Mouse (Mus musculus) frontal cortex, adult 2 months (tissue): ENCODE results near the gene Trim32. TPM values are rescaled to one million over a fixed set of nuclear protein-coding genes. Genes with fewer than 3 reads are reported as not detected.

Experiments
- DNase-seq, 2 experiments: peaks; one replicate each; pipeline ENCODE4 v3.0.0; 2022; ENCODE audit warnings: low spot score in 1 of 2; ENCODE audit errors: extremely low spot score in 1 of 2
- polyA plus RNA-seq: library from polyadenylated mRNA; depleted of rRNA; stranded (reverse); fragments of >200 nt; gene quantifications from 2 replicates; pipeline ENCODE4 v1.2.3, GENCODE M21; 2012; rRNA removed

Trim32 gene
- polyA plus RNA-seq: 105 and 110 TPM in 2 replicates

DNA sequence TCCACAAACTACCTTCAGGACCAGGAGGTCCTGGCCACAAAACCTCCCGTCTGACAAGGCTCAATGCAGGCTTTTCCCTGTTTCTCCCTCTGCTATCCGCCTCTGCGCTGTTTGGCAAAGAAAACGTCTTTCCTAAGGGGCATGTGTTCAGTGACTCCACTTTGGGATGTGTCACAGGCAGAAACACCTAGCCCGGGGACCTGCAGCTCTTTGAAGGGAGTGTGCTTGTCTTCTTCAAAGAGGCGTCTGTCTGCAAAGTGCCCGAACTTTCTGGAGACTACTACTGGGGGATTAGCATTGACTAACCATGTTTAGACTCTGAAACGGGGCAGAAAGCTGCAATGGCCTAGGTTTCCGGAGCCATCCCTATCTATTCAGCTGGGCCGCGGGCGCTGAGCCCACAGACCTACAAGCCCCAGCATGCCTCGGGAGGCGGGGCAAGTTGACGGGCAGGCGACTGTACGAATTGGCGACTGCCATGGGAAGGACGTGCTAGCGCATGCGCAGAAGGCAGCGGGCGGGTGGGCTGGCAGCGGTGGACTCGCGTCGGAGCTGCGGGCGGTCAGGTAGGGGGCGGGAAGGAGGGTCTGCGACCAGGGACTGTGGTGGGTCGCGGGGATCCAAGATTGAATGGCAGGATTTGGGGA, at the start of gene Trim32:
Trim32 (plus strand) TSS at position 483 of the 647 bp plus-strand sequence.
- DNase-seq: peak; percentile 95 to 100

DNA sequence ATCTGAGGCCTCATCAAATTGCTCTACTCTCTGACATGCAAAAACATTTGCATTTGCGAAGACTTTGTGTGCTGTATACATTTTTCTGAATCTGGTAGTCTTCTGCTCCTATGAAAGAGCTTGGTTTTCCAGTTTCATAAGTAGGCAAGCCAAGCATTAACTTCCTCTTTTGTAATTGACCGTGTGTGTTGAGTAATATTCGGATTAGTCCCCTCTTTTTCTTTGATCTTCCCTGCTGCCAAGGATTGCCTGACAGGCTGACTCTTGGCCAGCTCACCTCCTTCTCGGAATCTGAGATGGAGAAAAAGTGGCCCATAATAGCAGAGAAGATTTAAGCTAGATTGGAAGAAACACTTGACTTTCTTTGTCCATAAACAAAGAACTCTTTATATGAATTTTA, 39.3 kb upstream of the Trim32 start:
- DNase-seq: no peak

DNA sequence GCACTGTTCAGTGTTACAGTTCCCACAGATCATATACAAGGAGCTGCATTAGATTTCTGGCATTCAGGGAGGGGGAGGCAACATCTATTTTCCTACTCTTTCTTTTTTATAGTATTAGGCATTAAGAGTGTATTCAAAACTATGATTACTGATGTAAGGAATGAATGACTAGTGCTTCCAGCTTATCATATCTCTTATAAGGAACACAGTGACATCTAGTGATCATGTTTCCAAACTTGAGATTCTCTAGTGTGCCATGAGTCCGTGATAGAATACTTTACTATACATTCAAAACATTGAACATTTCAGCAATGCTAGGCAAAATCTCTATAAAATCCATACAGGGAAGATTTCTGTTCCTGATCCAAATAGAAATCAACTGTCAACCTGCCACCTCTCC, 24.5 kb upstream of the Trim32 start:
- peak in 1 of 2 experiments; percentile 38 for DNase-seq

DNA sequence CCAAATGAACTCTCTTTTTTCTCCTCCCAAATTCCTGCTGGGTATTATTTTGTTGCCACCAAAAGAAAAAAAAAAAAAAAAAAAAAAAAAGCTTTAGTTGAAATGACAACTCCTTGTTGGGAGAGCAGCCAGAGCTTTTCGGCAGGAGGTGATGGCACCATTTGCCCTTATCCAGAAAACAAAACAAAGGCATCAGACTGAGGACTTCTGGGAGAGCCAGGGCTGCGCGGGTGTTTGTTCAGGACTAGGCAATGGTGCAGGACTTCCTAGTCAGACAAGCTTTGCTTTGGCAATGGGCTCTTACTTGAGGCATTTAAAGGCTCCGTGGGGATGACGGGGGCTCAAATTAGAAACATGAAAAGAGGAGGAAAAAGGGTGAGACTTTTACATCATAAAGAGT, 17.8 kb upstream of the Trim32 start:
- no peak for DNase-seq

DNA sequence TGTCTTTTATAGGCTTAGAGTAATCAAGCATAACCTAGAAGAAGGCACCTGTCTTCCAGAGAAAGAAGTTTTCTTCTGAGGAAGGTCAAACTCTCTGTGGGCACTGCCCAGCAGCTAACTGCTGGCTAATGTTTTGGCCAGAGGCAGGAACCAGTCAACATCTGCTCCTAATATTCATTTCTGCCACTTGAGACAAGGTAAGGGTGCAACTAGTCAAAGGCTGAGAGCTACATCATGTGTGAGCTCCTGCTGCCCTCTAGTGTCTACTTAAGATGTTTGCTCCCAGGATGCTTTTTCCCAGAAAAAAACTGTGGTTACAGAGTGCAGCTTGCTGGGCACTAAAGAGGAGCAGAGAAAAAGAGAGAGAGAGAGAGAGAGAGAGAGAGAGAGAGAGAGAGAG, 15.0 kb upstream of the Trim32 start:
- DNase-seq: peak in 1 of 2 experiments; percentile 80

DNA sequence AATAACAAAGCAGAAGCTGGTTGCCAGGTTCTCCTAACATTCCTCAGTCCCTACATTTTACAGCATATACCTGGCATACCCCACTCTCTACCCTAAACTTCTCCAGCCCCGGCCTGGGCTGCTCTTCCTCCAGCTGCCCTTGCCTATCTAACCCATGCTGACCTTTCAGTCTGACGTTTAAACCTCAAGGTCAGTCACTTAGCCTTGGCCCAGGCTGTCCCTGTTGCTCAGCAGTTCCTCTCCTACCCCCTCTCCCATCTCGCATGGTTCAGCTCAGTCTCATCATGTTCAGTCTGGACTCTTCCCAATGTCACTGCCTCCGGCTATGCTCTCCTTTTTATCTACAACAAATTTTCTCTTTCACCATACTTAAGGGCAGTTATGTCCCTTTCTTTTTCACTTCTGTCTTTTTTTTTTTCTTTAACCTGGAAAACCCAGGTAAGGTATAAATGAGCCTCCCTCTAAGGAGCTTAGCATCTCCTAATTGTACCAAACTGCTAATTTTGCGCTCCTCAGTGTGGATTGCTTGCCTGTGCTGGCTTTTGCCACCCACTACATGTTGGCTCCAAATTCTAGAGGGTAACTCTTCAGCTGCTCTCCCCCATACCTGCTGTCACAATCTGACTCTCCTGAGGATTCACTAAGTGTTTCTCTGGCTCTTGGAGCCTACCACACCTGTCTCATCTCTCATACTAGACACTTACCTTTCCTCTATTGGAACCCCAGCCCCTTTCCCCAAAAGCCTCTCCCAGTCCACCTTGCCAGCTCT, 10.0 kb upstream of the Trim32 start:
- DNase-seq: no peak

DNA sequence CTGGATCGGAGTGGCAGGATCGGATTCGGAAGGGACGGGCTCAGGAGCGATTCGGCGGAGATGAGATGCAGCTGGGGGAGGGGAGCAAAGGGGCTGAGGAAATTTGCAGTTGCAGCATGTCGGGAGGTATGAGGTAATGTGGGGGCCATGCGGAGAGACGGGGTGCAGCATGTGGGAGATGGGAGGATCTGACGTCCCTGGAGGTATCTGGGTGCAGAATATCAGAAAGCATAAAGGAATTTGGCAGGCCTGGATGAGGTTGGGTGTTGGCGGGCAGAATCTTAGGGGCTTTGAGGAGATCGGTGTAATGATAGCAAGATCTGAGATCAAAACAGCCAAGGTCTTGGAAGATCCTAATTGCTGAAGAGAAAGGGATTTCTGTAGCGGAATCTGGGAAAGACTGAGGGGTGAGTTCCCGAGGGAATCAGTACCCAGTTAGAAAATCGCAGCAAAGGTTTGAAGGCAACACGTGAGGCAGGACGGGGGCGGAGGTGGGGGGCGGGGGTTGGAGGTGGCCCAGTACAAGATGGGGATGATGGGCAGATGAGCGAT, 441 bp downstream of the Trim32 start:
- DNase-seq: peak in 1 of 2 experiments; percentile 62

DNA sequence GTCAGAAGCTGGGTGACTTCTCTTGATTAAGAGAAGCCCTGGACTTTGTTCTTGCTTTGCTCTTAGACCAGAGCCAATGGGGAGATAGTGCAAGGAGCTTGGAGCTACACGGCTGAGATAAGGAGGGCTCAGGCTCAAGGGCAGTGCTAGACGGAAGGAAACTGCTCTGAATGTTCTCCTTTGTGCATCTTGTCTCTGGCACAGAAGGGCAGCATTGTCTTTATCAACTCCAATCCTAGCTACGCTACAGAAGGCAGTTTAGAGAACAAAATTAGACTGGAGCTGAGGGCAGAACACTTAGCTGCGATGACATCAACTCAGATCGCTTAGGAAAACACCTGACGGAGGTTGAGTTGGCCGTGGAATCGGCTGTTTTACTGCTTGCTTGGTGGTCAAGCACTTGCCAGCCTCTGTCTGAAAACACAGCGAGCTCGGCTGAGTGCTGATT, 2.4 kb downstream of the Trim32 start:
- DNase-seq: no peak

DNA sequence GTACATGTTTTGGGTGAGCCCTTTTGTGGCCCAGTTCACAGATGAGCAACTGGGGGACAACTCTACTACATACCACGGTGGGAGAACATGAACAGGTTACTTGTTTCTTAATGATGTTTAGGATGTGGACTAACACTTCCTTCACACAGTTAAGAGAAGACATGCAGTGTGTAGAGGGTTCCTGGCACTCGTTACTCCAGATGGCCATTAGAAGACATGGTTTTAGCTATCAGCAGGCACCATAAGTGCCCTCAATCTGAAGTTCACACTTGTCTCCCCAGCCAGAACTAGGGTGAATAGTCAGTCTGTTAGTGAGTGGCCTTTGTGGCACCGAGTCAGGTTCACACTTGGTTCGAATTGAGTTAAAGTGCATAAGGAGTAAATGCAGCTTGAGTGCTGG, 3.3 kb downstream of the Trim32 start:
- no peak for DNase-seq

DNA sequence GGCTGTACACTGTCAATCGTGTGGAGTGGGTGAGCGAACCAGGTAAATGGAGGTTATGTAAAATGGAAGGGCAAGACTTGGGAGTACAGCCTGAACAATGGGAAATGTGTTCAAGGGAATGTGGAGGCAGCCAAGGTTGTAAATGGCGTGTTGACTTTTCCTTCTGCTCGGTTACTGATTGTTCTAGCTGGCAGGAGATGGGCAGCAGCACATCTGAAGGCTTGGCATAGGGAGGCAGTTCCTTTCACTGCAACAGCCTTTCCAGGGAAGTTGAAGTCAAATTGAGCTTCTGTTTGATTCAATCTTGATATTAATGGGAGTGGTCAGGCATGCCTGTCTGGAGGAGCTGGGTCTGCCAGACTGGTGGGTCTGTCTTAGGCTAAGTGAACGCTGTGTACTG, 5.5 kb downstream of the Trim32 start:
- no peak for DNase-seq

DNA sequence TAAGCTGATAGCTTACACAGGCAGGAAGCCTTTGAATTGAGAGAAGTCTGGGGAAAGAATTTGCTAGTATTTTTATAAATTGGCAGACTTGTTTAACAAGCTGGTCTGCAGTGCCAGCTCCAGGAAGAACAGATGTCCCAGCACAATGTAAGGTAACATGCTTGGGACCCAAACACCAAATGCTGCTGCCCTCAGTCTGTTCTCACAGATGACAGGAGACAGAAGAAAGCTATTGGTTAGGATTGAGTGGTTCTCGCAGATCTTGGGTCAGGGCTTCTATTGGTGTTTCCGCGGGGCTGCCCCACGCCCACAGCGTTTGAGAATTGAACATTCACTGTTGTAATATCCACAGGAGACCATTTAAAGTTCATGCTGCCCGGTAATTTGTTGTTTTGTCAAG, 6.1 kb downstream of the Trim32 start:
- no peak for DNase-seq

DNA sequence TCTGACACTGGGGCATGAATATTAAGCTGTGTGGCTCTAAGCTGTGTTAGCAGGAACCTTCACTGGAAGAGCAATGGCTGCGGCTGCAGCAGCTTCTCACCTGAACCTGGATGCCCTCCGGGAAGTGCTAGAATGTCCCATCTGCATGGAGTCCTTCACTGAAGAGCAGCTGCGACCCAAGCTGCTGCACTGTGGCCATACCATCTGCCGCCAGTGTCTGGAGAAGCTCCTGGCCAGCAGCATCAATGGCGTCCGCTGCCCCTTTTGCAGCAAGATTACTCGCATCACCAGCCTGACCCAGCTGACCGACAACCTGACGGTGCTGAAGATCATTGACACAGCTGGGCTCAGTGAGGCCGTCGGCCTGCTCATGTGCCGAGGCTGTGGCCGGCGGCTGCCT, 8.3 kb downstream of the Trim32 start:
- no peak for DNase-seq

DNA sequence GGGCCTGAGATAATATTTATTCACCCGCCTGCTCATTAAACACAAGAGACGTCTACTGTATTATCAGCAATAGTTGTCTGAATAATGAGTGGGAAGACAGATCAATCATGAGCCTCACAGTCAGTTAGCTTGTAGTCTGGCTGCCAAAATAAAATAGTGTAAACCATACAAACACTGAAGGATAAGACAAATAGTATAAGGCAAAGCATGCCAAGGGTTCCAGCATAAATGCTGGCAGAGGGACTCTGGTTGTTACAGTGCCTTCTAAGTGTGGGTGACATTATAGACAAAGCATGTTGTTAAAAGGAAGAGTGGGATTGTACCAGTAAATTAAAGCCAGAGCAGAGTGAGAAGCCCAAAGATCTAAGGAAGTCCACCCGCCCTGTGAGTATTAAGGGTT, 15.3 kb downstream of the Trim32 start:
- no peak for DNase-seq

DNA sequence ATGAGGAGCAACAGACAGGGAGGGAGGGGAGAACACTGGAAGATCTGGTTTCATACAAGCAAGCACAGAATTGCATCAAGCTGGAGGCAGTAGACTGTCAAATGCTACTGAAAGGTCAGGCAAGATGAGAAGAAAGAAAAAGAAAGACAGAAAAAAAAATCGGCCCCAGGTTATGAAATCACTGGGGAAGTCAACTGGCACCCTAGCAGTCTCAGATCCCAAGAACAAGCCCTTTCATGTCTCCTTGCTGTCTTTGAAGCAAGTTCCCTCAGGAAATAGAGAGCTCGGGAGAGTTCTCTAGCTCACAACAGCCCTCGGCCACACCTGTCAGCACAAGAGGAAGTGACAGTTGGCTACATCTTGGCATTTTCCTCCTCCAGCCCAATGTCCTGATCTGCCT, 33.4 kb downstream of the Trim32 start:
- no peak for DNase-seq

DNA sequence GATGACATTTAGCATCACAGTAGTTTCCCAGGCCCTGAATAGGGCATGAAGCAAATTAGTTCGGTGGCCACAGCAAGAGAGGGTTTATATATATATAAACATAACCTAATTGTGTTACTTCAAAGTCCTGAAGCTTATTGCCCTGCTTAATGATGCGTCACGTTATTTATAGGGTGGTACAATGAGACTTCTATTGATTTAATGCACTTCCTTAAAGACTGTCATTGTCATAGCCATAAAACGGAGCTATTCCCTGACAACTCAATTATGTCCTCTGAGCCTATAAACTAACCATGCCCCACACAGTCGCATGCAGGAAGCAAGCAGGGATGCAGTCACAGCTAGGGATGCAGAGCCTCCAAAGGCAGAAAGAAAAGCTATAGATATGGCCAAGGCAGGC, 37.8 kb downstream of the Trim32 start:
- DNase-seq: no peak

DNA sequence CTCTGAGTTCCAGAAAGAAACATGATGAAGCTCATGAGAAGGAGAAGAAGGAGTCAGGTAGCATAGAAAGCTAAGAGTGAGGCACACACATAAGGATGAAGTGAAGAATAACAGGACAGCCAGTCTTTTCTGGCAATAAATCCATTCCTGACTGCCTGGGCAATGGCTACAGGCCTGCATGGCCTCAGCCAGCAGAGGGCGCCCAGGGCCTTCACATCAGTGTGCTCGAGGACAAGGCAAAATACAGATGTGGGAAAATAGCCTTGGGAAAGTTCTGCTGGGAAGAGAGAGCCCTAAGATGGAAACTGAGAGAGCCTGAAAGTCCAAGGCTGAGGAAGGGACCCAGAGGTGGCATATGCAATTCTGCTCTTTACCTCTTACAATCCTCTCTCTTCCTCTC, 49.9 kb downstream of the Trim32 start:
- DNase-seq: peak; percentile 67 to 88

DNA sequence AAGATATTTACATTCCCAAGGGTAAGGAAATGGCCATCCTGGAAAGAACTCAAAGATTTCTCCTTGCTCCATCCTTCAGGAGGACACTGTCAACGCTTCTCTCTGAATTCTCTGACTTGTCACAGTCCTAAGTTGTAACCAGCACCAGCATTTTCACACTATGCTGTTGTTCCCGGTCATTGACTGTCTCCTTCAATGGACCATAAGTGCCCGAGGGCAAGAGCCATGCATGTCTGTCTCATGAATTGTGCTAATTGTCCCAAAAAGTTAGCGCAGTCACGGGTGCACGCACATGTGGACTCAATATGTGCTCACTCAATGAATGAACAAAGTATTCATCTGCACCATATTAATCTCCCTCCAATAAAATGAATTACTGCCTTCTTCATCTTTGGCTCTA, 58.4 kb downstream of the Trim32 start:
- DNase-seq: no peak
